Mouse (Mus musculus) bone marrow, adult 2 months (tissue): ENCODE data around the gene Sart3.

Source experiments
- CTCF ChIP-seq: fragments of 200-500 bp; IDR thresholded peaks from 2 replicates; pipeline ENCODE4 v1.5.1; 2011; ENCODE audit warnings: low read length, control low read depth; ENCODE audit not compliant: control insufficient read depth, insufficient read depth
- POLR2A ChIP-seq: fragments of 200-500 bp; IDR thresholded peaks from 2 replicates; pipeline ENCODE4 v1.6.1; 2011; ENCODE audit warnings: low read depth, mild to moderate bottlenecking, control low read depth, low read length, borderline replicate concordance; ENCODE audit not compliant: control insufficient read depth

- TF ChIP-seq CTCF (no peak), POLR2A (no peak)
Observed at GRCm38 (mm10) chr5:113728011-113728410, 44.3 kb downstream of the Sart3 start.
